Mouse (Mus musculus) fat pad, adult 2 months (tissue): ENCODE measurements around the gene Gm17693.
"Not testable (repeated sequence)": the region's sequence is repeated elsewhere in the genome, so short reads cannot be mapped to it uniquely, and the experiment has no call there.

Experiments
- DNase-seq: peaks from one replicate; pipeline ENCODE4 v3.0.0-alpha.2; 2011; ENCODE audit warnings: low read depth, low spot score; ENCODE audit errors: extremely low read depth

Gm17693 gene

DNA sequence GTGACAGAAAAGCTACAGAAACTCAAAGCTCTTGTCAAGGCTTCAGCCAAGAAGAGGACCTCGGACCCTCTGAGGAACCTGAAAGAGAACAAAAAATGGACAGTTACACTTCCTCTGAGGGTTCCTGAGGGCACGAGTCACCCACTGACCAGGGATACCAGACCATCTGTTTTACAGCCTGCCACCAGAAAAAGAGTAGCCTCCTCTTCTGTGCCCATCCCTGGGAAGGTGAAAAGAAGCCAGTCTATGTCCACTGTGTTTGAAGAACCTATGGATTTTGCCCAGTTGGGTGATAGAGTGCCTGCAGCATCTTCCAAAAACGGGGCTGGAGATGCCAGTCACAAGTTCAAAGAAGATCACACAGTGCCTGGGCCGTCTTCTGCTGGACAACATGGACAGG lies at the start of gene Gm17693:
Gene Gm17693, plus strand, starts transcription at position 301 of the 400 bp plus-strand sequence.
- DNase-seq = not testable (repeated sequence)
